Mouse (Mus musculus): ENCODE results near the gene Cage1. TPM values are rescaled to one million over a fixed set of nuclear protein-coding genes. Genes with fewer than 3 reads are reported as not detected.

Gene Cage1
- polyA plus RNA-seq, 1 experiment from 2014 or later, result 2.2 TPM

DNA sequence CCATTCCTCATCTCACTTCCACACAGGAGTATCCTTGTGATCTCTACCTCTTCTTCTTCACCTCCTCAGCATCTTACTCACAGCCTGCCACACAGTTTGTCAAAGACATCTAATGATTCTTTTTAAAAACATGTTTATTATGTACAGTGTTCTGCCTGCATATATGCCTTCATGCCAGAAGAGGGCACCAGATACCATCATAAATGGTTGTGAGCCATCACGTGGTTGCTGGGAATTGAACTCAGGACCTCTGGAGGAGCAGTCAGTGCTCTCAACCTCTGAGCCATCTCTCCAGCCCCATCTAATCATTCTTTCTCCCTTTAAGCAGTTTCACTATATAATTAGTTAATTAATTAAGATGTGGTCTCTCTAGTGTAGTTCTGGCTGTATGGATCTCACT is 34.4 kb downstream of the Cage1 start:
- WGBS, result 47% methylated on average over 1 of the region's 1 CpGs
- Histone ChIP-seq H3K4me3 (no peak overlapping the region), H3K4me1 (replicated peaks) (no peaks in the 10 kb centered on the region), H3K9me3 (no peaks in the 10 kb centered on the region), H3K27ac (replicated peaks) (no peak overlapping the region), H3K9ac (no peak overlapping the region), H3K36me3 (no peaks in the 10 kb centered on the region), H3K27me3 (no peaks in the 10 kb centered on the region), H3K4me2 (no peak overlapping the region)
- ATAC-seq (ENCODE audit: low FRiP score, low read depth), result no peak

DNA sequence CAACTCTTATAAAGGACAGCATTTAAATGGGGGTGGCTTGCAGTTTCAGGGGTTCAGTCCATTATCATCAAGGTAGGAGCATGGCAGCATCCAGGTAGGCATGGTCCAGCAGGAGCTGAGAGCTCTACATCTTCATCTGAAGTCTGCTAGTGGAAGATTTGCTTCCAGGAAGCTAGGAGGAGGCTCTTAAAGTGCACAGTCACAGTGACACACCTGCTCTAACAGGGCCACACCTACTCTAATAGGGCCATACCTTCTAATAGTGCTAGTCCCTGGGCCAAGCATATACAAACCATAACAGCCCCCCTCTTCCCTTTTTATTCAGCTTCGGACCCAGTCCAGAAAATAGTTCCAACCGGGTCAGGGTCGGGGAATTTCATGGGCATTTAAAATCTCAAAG is 37.2 kb downstream of the Cage1 start:
- peaks cover under 1% of the 10 kb centered on the region; the same call in 1 of the 2 replicates for H3K4me1 ChIP-seq (replicated peaks)
- ATAC-seq (ENCODE audit: low FRiP score, low read depth), result no peak
- 75% methylated on average over 3 of the region's 3 CpGs for WGBS

GRCm38 (mm10) chr13:37994405-37994749 is 42.5 kb downstream of the Cage1 start:
- H3K9me3 ChIP-seq, result no peaks in the 10 kb centered on the region
- peak overlapping the region; percentile 30 for H3K9ac ChIP-seq
- peak overlapping the region; percentile 72 for H3K27ac ChIP-seq (replicated peaks)
- H3K36me3 ChIP-seq, result peaks cover 18% of the 10 kb centered on the region
- ATAC-seq (ENCODE audit: low FRiP score, low read depth), result peak; percentile 71
- peak overlapping the region; percentile 75 for H3K4me2 ChIP-seq
- 22% methylated on average over 7 of the region's 7 CpGs for WGBS
- H3K4me3 ChIP-seq, result peak overlapping the region; percentile 88
- H3K4me1 ChIP-seq (replicated peaks), result peaks cover 16% of the 10 kb centered on the region
- H3K27me3 ChIP-seq, result no peaks in the 10 kb centered on the region

More for the DNA sequence above, 37.2 kb downstream of the Cage1 start:
- Histone ChIP-seq H3K4me2 (no peak overlapping the region), H3K27me3 (no peaks in the 10 kb centered on the region), H3K36me3 (no peaks in the 10 kb centered on the region), H3K9me3 (no peaks in the 10 kb centered on the region), H3K4me3 (no peak overlapping the region), H3K27ac (replicated peaks) (no peak overlapping the region), H3K9ac (no peak overlapping the region)

DNA sequence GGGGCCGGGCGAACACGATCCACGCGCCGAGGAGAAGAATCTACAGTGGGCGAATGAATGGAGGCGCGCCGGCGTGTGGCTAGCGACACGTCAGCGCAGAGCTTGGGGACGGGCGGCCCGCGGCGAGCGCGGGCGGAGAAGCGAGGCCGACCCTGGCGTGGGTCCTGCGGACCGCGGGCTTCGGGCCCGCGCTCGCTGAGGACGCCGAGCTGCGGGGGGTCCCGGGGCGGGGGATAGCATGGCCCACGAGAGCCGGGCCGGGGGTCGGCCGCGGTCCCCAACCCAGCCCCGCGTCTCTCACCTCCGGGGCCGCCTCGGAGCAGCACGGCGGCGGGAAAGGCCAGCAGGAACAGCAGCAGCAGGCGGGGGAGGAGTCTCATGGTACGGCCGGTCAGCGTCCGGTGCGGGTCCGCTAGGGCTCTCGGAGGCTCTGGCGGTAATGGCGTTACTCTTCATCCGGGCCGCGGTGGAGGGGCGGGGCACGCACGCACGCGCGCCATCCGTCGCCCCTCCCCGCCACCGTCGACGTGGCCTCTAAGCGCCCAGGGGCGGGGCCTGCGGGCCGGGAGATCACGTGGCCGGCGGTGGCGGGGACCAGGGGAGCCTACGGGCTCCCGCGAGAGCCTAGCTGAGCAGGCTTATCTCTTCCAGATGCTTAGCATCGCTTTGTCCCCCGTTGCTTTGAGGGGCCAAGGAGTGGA is 43.0 kb downstream of the Cage1 start, which contains the start of gene Ssr1:
Gene Ssr1, minus strand, starts transcription at position 514 of the 701 bp plus-strand sequence.
- peak within 1 kb of the TSS; percentile 75 for H3K4me2 ChIP-seq
- under 1% methylated on average over 86 of the region's 89 CpGs for WGBS
- H3K4me3 ChIP-seq, result peak within 1 kb of the TSS; percentile 88
- H3K4me1 ChIP-seq (replicated peaks), result peaks cover 16% of the 10 kb centered on the region
- H3K9me3 ChIP-seq, result no peaks in the 10 kb centered on the region
- ATAC-seq (ENCODE audit: low FRiP score, low read depth), result peak; percentile 98
- H3K36me3 ChIP-seq, result peaks cover 22% of the 10 kb centered on the region
- H3K9ac ChIP-seq, result peak within 1 kb of the TSS; percentile 89
- H3K27ac ChIP-seq (replicated peaks), result peak within 1 kb of the TSS; percentile 94
- H3K27me3 ChIP-seq, result no peaks in the 10 kb centered on the region

GRCm38 (mm10) chr13:37993376-37993703 is 43.5 kb downstream of the Cage1 start:
- ATAC-seq (ENCODE audit: low FRiP score, low read depth), result no peak
- WGBS, result under 1% methylated on average over 17 of the region's 17 CpGs
- H3K4me3 ChIP-seq, result peak overlapping the region; percentile 88

GRCm38 (mm10) chr13:37992638-37993371 is 44.1 kb downstream of the Cage1 start:
- WGBS, result 13% methylated on average over 10 of the region's 10 CpGs
- Histone ChIP-seq H3K4me1 (replicated peaks) (peaks cover 16% of the 10 kb centered on the region), H3K27me3 (no peaks in the 10 kb centered on the region), H3K9ac (peak overlapping the region; percentile 89), H3K9me3 (no peaks in the 10 kb centered on the region), H3K4me2 (peak overlapping the region; percentile 75), H3K27ac (replicated peaks) (0 out of 2 replicates have a peak overlapping the region, but pooled peaks have one; percentile 94), H3K36me3 (peaks cover 33% of the 10 kb centered on the region), H3K4me3 (peak overlapping the region; percentile 88)
- ATAC-seq (ENCODE audit: low FRiP score, low read depth), result no peak

More at GRCm38 (mm10) chr13:37993376-37993703, 43.5 kb downstream of the Cage1 start:
- Histone ChIP-seq H3K27ac (replicated peaks) (peak overlapping the region; percentile 94), H3K4me2 (peak overlapping the region; percentile 75), H3K9me3 (no peaks in the 10 kb centered on the region), H3K36me3 (peaks cover 27% of the 10 kb centered on the region), H3K4me1 (replicated peaks) (peaks cover 16% of the 10 kb centered on the region), H3K9ac (peak overlapping the region; percentile 89), H3K27me3 (no peaks in the 10 kb centered on the region)

GRCm38 (mm10) chr13:37989701-37990100 is 47.2 kb downstream of the Cage1 start:
- H3K9me3 ChIP-seq, result no peaks in the 10 kb centered on the region
- 95% methylated on average over 8 of the region's 8 CpGs for WGBS
- peaks cover 59% of the 10 kb centered on the region for H3K36me3 ChIP-seq

DNA sequence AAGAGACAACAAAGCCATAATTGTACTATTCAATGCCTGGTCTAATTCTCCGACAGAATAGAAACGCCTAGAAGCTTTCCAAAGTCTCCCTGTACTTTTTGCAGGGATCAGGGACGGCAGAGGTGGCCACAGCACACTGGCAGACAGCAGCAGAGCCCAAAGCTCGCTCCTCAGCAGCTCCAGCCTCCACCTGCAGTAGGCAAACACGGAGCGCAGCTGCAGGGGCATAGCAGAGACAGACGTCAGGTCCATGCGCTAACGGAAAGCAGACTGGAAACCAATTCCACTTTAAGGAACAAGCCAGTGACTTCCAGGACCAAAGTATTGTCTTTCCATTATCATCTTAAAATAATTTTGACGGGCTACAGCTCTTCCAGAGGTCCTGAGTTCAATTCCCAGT is 50.7 kb downstream of the Cage1 start:
- Histone ChIP-seq H3K27me3 (no peaks in the 10 kb centered on the region), H3K4me1 (replicated peaks) (no peaks in the 10 kb centered on the region), H3K9me3 (no peaks in the 10 kb centered on the region), H3K4me2 (no peak overlapping the region), H3K9ac (no peak overlapping the region), H3K4me3 (no peak overlapping the region), H3K36me3 (peaks cover 86% of the 10 kb centered on the region), H3K27ac (replicated peaks) (no peak overlapping the region)
- WGBS, result 84% methylated on average over 10 of the region's 10 CpGs
- no peak for ATAC-seq (ENCODE audit: low FRiP score, low read depth)

More at GRCm38 (mm10) chr13:37989701-37990100, 47.2 kb downstream of the Cage1 start:
- Histone ChIP-seq H3K4me3 (no peak overlapping the region), H3K27me3 (no peaks in the 10 kb centered on the region), H3K9ac (no peak overlapping the region), H3K4me1 (replicated peaks) (peaks cover 15% of the 10 kb centered on the region), H3K27ac (replicated peaks) (no peak overlapping the region), H3K4me2 (no peak overlapping the region)
- no peak for ATAC-seq (ENCODE audit: low FRiP score, low read depth)

DNA sequence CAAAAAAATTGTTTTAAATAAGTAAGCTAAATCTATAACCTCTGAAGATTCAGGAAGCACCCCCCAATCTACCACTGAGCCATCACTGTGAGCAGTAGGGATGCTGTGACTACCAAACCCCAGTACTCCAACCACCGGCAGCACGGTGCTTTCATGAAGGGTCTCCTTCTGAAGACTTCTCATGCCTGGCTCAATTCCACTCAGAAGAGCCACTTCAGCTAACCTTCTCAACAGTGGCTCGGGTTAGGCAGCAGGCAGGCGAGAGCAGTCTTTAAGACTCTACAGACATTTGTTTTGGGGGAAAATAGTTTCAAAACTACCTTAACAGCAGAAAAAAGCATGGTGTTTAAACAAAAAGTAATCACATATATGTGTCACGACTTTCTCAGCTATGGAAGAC is 55.8 kb downstream of the Cage1 start:
- no peak overlapping the region for H3K4me3 ChIP-seq
- no peak overlapping the region for H3K27ac ChIP-seq (replicated peaks)
- no peak overlapping the region for H3K9ac ChIP-seq
- peaks cover 74% of the 10 kb centered on the region for H3K36me3 ChIP-seq
- no peak overlapping the region for H3K4me2 ChIP-seq
- no peaks in the 10 kb centered on the region for H3K9me3 ChIP-seq
- H3K27me3 ChIP-seq, result no peaks in the 10 kb centered on the region
- ATAC-seq (ENCODE audit: low FRiP score, low read depth), result no peak
- 93% methylated on average over 5 of the region's 5 CpGs for WGBS
- no peaks in the 10 kb centered on the region for H3K4me1 ChIP-seq (replicated peaks)

DNA sequence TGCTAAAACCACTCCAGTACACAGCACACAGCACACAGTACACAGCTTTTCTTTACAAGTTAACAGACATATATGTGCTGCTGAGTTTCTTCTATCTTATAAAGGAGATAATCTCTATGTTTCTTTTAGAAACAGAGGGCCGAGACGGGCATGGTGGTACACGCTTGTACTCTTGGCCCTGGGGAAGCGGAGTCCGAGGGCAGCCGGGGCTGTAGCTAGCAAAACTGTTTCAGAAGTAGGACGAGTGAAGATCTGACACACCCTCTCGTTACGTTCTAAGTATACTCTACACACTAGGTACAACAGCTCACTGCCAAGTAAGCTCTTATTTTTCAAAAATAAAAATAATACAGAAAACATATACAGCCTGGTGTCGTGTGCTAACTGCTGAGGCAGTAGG is 56.5 kb downstream of the Cage1 start:
- Histone ChIP-seq H3K4me3 (no peak overlapping the region), H3K27ac (replicated peaks) (no peak overlapping the region), H3K27me3 (no peaks in the 10 kb centered on the region), H3K4me2 (no peak overlapping the region), H3K9me3 (no peaks in the 10 kb centered on the region), H3K36me3 (peaks cover 69% of the 10 kb centered on the region), H3K4me1 (replicated peaks) (no peaks in the 10 kb centered on the region), H3K9ac (no peak overlapping the region)
- WGBS, result 95% methylated on average over 10 of the region's 10 CpGs
- ATAC-seq (ENCODE audit: low FRiP score, low read depth), result no peak

DNA sequence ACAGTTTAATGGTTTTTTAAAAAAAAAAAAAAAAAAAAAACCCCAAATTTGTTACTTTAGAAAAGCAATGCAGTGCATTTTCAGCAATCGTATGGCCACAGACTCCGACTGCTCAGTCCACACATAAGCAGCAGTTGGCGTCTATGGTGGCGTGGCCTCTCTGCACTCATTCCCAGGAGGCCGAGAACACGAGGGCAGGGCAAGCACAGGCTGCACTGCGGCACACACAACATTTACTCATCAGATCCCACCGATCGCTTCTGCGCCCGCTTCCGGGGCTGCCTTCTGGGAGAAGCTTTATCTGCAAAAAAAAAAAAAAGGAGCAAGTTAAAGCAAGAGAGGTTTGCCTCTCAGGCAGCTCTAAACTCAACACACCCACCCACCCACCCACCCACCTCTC is 57.4 kb downstream of the Cage1 start:
- ATAC-seq (ENCODE audit: low FRiP score, low read depth), result no peak
- no peak overlapping the region for H3K27ac ChIP-seq (replicated peaks)
- H3K4me3 ChIP-seq, result no peak overlapping the region
- WGBS, result 92% methylated on average over 12 of the region's 12 CpGs
- no peaks in the 10 kb centered on the region for H3K9me3 ChIP-seq
- H3K9ac ChIP-seq, result no peak overlapping the region
- H3K4me2 ChIP-seq, result no peak overlapping the region
- peaks cover 64% of the 10 kb centered on the region for H3K36me3 ChIP-seq
- H3K27me3 ChIP-seq, result no peaks in the 10 kb centered on the region
- no peaks in the 10 kb centered on the region for H3K4me1 ChIP-seq (replicated peaks)

GRCm38 (mm10) chr13:37974731-37975130 is 62.1 kb downstream of the Cage1 start:
- Histone ChIP-seq H3K4me1 (replicated peaks) (no peaks in the 10 kb centered on the region), H3K4me2 (no peak overlapping the region), H3K4me3 (no peak overlapping the region), H3K27ac (replicated peaks) (no peak overlapping the region), H3K9ac (no peak overlapping the region), H3K9me3 (no peaks in the 10 kb centered on the region), H3K27me3 (no peaks in the 10 kb centered on the region), H3K36me3 (peaks cover 24% of the 10 kb centered on the region)
- 91% methylated on average over 5 of the region's 5 CpGs for WGBS
- ATAC-seq (ENCODE audit: low FRiP score, low read depth), result no peak

Data from hindbrain, embryonic 15.5 days (tissue).